Mouse (Mus musculus): ENCODE results near the gene Hip1r. TPM values are rescaled to one million over a fixed set of nuclear protein-coding genes. Genes with fewer than 3 reads are reported as not detected.
A peak's percentile ranks its signal among the peaks of the same experiment; 100 is the strongest.

Gene Hip1r
- polyA plus RNA-seq, 1 experiment from 2014 or later = 8.6 TPM

GRCm38 (mm10) chr5:123989941-123990885 is 16.8 kb downstream of the Hip1r start:
- Histone ChIP-seq H3K9ac (no peak overlapping the region), H3K4me3 (no peak overlapping the region), H3K4me1 (peaks cover 13% of the 10 kb centered on the region), H3K27me3 (no peaks in the 10 kb centered on the region), H3K9me3 (no peaks in the 10 kb centered on the region), H3K27ac (no peak overlapping the region), H3K36me3 (no peaks in the 10 kb centered on the region), H3K4me2 (replicated peaks) (no peak overlapping the region)
- 59% methylated on average over 20 of the region's 20 CpGs for WGBS
- no peak for ATAC-seq (ENCODE audit: low FRiP score, low read depth)

GRCm38 (mm10) chr5:123991321-123991720 is 17.9 kb downstream of the Hip1r start:
- Histone ChIP-seq H3K9ac (no peak overlapping the region), H3K36me3 (no peaks in the 10 kb centered on the region), H3K27me3 (no peaks in the 10 kb centered on the region), H3K27ac (no peak overlapping the region), H3K4me2 (replicated peaks) (no peak overlapping the region), H3K4me1 (peaks cover 13% of the 10 kb centered on the region), H3K4me3 (no peak overlapping the region), H3K9me3 (no peaks in the 10 kb centered on the region)
- ATAC-seq (ENCODE audit: low FRiP score, low read depth) = no peak
- 75% methylated on average over 6 of the region's 6 CpGs for WGBS

- no peak; the same call in 1 of the 2 replicates for ATAC-seq (ENCODE audit: low FRiP score, low read depth)
- Histone ChIP-seq H3K36me3 (no peaks in the 10 kb centered on the region), H3K9ac (no peak overlapping the region), H3K4me2 (replicated peaks) (no peak overlapping the region), H3K27ac (no peak overlapping the region), H3K27me3 (no peaks in the 10 kb centered on the region), H3K9me3 (no peaks in the 10 kb centered on the region), H3K4me3 (no peak overlapping the region), H3K4me1 (peaks cover 5% of the 10 kb centered on the region)
- WGBS = 83% methylated on average over 10 of the region's 10 CpGs
These were observed 18.8 kb downstream of the Hip1r start for GRCm38 (mm10) chr5:123992193-123992637.

GRCm38 (mm10) chr5:123992794-123993193 is 19.4 kb downstream of the Hip1r start:
- WGBS = 33% methylated on average over 5 of the region's 5 CpGs
- Histone ChIP-seq H3K4me1 (no peaks in the 10 kb centered on the region), H3K9me3 (no peaks in the 10 kb centered on the region), H3K4me2 (replicated peaks) (no peak overlapping the region), H3K27ac (no peak overlapping the region), H3K9ac (no peak overlapping the region), H3K36me3 (no peaks in the 10 kb centered on the region), H3K27me3 (no peaks in the 10 kb centered on the region), H3K4me3 (no peak overlapping the region)
- ATAC-seq (ENCODE audit: low FRiP score, low read depth) = no peak

GRCm38 (mm10) chr5:123993263-123994036 is 20.0 kb downstream of the Hip1r start:
- ATAC-seq (ENCODE audit: low FRiP score, low read depth) = no peak
- Histone ChIP-seq H3K4me3 (no peak overlapping the region), H3K4me2 (replicated peaks) (no peak overlapping the region), H3K9ac (no peak overlapping the region), H3K27ac (no peak overlapping the region), H3K36me3 (no peaks in the 10 kb centered on the region), H3K9me3 (no peaks in the 10 kb centered on the region), H3K27me3 (no peaks in the 10 kb centered on the region), H3K4me1 (no peaks in the 10 kb centered on the region)
- WGBS = 67% methylated on average over 7 of the region's 7 CpGs

- Histone ChIP-seq H3K4me2 (replicated peaks) (no peak overlapping the region), H3K27ac (no peak overlapping the region), H3K9me3 (no peaks in the 10 kb centered on the region), H3K4me3 (no peak overlapping the region), H3K36me3 (no peaks in the 10 kb centered on the region), H3K9ac (no peak overlapping the region), H3K27me3 (no peaks in the 10 kb centered on the region), H3K4me1 (no peaks in the 10 kb centered on the region)
- WGBS = 93% methylated on average over 7 of the region's 7 CpGs
- ATAC-seq (ENCODE audit: low FRiP score, low read depth) = no peak
These were observed 21.0 kb downstream of the Hip1r start for GRCm38 (mm10) chr5:123994468-123994867.

GRCm38 (mm10) chr5:123995388-123995787 is 22.0 kb downstream of the Hip1r start:
- H3K4me1 ChIP-seq = no peaks in the 10 kb centered on the region
- no peak overlapping the region for H3K4me2 ChIP-seq (replicated peaks)
- no peak overlapping the region for H3K4me3 ChIP-seq
- H3K27me3 ChIP-seq = no peaks in the 10 kb centered on the region
- WGBS = 78% methylated on average over 6 of the region's 6 CpGs
- H3K36me3 ChIP-seq = peaks cover 8% of the 10 kb centered on the region
- H3K27ac ChIP-seq = no peak overlapping the region
- H3K9me3 ChIP-seq = no peaks in the 10 kb centered on the region
- H3K9ac ChIP-seq = no peak overlapping the region
- no peak for ATAC-seq (ENCODE audit: low FRiP score, low read depth)

GRCm38 (mm10) chr5:123996194-123996593 is 22.8 kb downstream of the Hip1r start:
- no peaks in the 10 kb centered on the region for H3K4me1 ChIP-seq
- WGBS = 76% methylated on average over 10 of the region's 10 CpGs
- H3K9ac ChIP-seq = no peak overlapping the region
- ATAC-seq (ENCODE audit: low FRiP score, low read depth) = no peak
- H3K27ac ChIP-seq = no peak overlapping the region
- no peak overlapping the region for H3K4me2 ChIP-seq (replicated peaks)
- H3K27me3 ChIP-seq = no peaks in the 10 kb centered on the region
- no peaks in the 10 kb centered on the region for H3K9me3 ChIP-seq
- H3K4me3 ChIP-seq = no peak overlapping the region
- peaks cover 8% of the 10 kb centered on the region for H3K36me3 ChIP-seq

- Histone ChIP-seq H3K9me3 (no peaks in the 10 kb centered on the region), H3K9ac (peak overlapping the region; percentile 35; the same call in 1 of the 2 replicates), H3K4me3 (no peak overlapping the region), H3K27me3 (no peaks in the 10 kb centered on the region), H3K4me1 (no peaks in the 10 kb centered on the region), H3K36me3 (peaks cover 8% of the 10 kb centered on the region), H3K4me2 (replicated peaks) (no peak overlapping the region), H3K27ac (no peak overlapping the region)
- no peak for ATAC-seq (ENCODE audit: low FRiP score, low read depth)
- 86% methylated on average over 14 of the region's 14 CpGs for WGBS
These were observed 23.3 kb downstream of the Hip1r start for GRCm38 (mm10) chr5:123996695-123997094.

GRCm38 (mm10) chr5:123997211-123997751 is 23.9 kb downstream of the Hip1r start:
- H3K36me3 ChIP-seq = peaks cover 11% of the 10 kb centered on the region
- no peaks in the 10 kb centered on the region for H3K9me3 ChIP-seq
- H3K27me3 ChIP-seq = no peaks in the 10 kb centered on the region
- no peaks in the 10 kb centered on the region for H3K4me1 ChIP-seq
- WGBS = 83% methylated on average over 24 of the region's 24 CpGs
- H3K4me3 ChIP-seq = no peak overlapping the region
- ATAC-seq (ENCODE audit: low FRiP score, low read depth) = no peak
- H3K4me2 ChIP-seq (replicated peaks) = no peak overlapping the region
- no peak overlapping the region for H3K9ac ChIP-seq
- H3K27ac ChIP-seq = no peak overlapping the region

- peaks cover 12% of the 10 kb centered on the region for H3K36me3 ChIP-seq
- H3K27me3 ChIP-seq = no peaks in the 10 kb centered on the region
- ATAC-seq (ENCODE audit: low FRiP score, low read depth) = no peak
- H3K4me3 ChIP-seq = no peak overlapping the region
- no peak overlapping the region for H3K27ac ChIP-seq
- no peak overlapping the region for H3K4me2 ChIP-seq (replicated peaks)
- H3K9me3 ChIP-seq = no peaks in the 10 kb centered on the region
- 75% methylated on average over 16 of the region's 16 CpGs for WGBS
- H3K9ac ChIP-seq = no peak overlapping the region
- H3K4me1 ChIP-seq = peaks cover 2% of the 10 kb centered on the region
These were observed 24.4 kb downstream of the Hip1r start for GRCm38 (mm10) chr5:123997811-123998210.

- peaks cover 8% of the 10 kb centered on the region for H3K4me1 ChIP-seq
These were observed 24.9 kb downstream of the Hip1r start for GRCm38 (mm10) chr5:123998370-123998769.

More at GRCm38 (mm10) chr5:123998370-123998769, 24.9 kb downstream of the Hip1r start:
- H3K36me3 ChIP-seq = peaks cover 12% of the 10 kb centered on the region
- 86% methylated on average over 10 of the region's 10 CpGs for WGBS
- ATAC-seq (ENCODE audit: low FRiP score, low read depth) = no peak
- H3K4me2 ChIP-seq (replicated peaks) = no peak overlapping the region
- no peaks in the 10 kb centered on the region for H3K9me3 ChIP-seq
- H3K4me3 ChIP-seq = no peak overlapping the region
- no peak overlapping the region for H3K27ac ChIP-seq
- H3K9ac ChIP-seq = no peak overlapping the region
- H3K27me3 ChIP-seq = no peaks in the 10 kb centered on the region

All from limb, embryonic 13.5 days (tissue).